Mouse (Mus musculus) adrenal gland, postnatal 36 days (tissue): ENCODE measurements around the gene Trpc7. TPM values are rescaled to one million over a fixed set of nuclear protein-coding genes. Genes with fewer than 3 reads are reported as not detected.

Source experiments
- DNase-seq, 2 experiments: peaks; one replicate each; pipeline ENCODE4 v3.0.0; 2021; ENCODE audit warnings: mixed read lengths in 1 of 2
- long read RNA-seq, 2 experiments: library from polyadenylated mRNA; stranded (forward); transcript quantifications; one replicate each; pipeline ENCODE4 v2.0.0; 2021; ENCODE audit warnings: borderline sequencing depth in 2 of 2
- total RNA-seq, 2 experiments: library from RNA; stranded (reverse); gene quantifications; 2 replicates each; pipeline ENCODE4 v1.2.3; 2021

Gene Trpc7
- under 1 TPM; 0.13 to 0.26 TPM for total RNA-seq
- long read RNA-seq, experiment 1 = 0 reads
- long read RNA-seq, experiment 2 = 0 reads

DNA sequence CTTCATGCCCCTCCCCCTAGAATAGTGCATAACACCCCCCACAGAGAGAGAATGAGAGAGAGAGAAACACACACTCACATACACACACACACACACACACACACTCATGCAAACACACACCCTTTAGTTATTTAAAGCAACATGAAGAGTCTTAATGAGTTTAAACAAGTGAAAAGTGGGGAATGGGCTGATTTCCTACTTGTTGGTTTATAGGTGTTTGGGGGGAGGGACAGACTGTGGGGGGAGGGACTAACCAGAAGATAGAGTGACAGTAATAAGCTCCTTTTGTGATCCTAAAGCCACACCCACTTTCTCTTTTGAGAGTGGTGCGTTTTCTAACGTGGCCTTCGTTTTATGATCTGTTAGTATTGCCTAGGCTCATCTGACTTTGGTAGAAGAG lies at the start of gene Trpc7:
TSS of gene Trpc7 (minus strand) at position 101 of the 400 bp plus-strand sequence.
- no peak for DNase-seq

DNA sequence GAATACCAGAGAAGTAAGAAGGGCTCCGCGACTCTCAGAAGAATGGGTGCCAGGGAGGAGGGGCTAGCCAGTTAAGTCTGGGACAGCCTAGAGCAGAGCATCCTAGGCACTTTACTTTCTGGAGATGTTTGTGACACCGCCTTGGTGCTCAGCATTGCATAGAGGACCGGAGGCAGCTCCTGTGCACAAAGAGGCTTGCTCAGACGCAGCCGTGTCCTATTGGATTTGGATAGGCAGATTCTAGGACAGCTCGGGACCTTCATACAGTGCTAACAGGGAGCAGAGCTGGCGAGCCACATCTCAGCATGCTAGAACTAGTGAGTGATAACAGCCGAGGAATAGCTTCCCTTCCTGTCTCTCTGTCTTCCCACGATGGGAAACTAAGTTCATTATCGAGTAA lies 43.5 kb upstream of the Trpc7 start:
- no peak for DNase-seq

DNA sequence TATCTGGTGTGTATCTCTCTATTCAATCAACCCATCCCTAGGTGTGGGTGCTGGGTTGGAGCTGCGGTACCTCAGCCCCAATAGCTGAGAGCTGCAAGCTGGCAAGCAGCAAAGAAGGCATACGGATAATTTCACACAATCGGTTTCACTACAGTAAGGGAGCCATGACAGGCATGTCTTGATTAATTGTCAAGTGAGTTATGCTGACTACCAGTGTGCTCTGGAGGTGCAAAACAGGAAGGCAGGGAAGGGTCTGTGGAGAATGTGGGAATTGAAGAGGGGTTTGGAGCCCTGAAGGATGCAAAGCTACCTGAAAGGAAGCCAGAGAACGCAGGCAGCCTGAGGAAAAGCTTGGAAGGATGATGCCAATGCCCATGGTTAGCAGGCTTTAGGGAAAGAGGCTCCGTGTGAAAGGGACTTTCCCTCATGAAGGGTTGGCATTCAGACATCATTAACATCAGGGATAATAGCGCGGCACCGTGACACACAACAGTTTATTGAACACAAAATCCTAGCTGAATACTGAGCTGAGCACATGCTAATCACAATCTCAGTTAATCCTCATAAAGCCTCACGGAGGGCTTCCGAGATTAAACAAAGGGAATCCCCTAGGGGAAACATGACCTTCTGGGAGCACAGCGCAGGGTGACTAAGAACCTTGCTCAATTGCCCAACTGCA lies 38.2 kb upstream of the Trpc7 start:
- DNase-seq = no peak

DNA sequence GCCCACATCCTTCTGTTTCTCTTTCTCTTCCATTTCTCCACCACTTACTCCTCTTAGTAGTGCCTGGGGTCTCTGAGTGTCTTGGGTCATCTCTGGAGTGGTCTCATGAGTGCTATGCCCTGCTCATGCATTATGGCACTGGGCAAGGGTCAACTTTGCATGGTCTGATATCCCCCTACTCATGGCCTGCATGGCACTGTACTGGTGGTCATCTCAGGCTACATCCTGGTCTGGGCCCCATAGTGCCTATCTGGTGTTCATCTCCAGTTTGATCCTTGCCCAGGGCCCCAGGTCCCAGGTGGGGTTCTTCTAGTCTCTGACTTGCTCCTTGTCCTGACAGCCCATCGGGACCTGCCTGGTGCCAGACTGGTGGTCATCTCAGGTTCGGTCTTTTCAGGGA lies 34.6 kb upstream of the Trpc7 start:
- DNase-seq = no peak

DNA sequence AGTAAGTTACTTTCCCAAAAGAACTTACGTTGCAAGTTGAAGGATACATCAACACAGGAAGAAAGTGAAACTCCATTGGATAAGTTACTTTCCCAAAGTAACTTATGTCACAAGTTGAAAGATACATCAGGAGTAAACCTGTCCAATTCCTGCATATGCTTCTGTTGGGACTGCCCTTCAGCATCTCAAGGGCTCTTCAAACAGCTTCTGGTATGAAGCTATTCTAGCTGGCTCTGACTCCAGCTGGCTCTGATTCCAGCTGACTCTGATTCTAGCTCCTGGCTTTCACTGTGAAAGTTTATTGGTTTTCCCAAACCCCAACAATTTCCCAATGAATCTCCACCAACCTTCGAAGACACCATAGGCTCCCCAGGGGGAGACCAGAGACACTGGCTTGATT lies 27.2 kb upstream of the Trpc7 start:
- DNase-seq = no peak

DNA sequence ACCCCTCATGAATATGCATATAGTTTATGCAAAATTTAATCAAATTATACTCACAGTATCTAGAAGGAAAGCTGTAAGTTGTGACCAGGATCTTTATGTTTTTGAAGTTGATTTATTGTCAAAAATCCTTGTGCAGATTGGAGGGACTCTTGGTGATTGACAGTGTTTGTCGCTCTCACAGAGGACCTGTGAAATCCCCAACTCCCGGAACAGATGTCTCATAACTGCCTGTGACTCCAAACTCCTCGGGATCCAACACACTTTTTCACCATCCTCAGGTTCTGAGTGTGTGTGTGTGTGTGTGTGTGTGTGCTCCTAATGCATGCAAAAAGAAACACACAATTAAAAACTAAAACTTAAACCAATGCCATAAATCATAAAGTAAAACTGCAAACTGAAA lies 25.5 kb upstream of the Trpc7 start:
- DNase-seq = no peak

DNA sequence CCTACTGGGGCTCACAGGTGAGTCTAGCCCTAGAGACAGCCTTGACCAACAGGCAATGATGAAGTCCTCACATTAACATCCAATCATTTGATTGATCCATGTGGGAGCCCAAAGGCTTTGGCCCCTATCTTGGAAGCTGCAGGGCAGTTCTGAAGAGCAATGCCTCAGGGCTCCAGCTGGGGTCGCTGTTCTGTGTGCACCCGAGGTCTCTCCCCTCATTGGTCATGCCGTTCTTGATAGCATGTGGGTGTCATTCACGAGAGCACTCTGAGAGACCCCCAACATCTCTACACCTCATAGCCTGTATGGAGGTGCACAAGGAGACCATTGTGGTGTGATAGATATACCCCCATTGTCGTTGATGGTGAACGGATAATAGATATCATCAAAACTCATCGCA lies 18.9 kb upstream of the Trpc7 start:
- no peak for DNase-seq

DNA sequence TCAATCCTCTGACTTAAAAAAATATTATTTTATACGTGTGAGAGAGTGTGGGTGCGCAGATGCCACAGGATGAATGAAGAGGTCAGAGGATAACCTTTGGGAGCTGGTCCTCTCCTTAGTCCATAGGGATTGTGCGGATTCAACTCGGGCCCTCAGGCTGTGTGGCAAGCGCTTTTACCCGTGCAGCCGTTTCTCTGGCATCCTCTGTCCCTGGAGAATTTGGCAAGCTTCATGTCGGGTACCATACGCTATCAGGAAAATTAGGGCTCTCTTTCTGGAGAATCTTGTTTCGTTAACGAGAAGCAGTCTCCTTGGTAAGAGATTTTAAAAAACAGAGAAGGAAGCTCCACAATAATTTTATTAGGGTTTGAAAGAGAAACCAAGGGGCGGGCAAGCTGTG lies 15.3 kb upstream of the Trpc7 start:
- no peak for DNase-seq

DNA sequence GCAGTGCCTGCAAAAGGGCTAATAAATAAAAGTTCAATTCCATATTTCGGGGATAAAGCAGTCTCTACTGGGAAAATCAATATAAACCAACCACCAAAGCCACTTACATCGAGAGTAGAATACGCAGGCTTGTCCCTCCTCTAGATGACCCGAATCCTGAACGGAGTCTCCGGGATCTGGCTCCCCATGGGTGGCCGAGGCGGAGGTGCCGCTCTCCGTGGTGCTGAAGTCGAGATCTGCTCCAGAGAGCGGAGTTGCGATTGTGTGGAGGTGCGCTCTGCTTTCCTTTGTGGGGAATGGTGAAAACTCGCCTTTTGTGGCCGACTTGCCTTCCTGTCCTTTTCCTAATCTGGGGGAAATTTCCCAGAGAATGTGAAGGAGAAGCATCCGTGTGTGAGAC lies 407 bp downstream of the Trpc7 start:
- DNase-seq = peak; percentile 75 to 83

DNA sequence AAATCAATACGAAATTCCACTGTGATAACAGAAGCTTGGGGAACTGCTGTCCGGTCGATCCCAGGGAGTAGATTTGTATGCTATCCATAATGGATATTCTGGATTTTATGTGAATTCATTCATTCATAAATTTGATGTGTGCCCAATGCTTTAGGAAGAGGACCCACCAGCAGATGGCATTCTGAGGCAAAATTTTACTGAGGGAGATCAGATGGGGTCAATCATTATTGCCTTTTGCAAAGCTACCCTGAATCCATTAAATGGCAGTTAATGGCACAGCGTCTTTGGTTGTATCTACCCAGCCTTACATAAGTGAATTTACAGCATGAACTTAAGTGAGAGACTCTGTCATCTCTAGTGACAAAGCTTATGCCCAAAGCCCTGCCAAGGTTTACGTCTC lies 1.2 kb downstream of the Trpc7 start:
- DNase-seq = no peak

DNA sequence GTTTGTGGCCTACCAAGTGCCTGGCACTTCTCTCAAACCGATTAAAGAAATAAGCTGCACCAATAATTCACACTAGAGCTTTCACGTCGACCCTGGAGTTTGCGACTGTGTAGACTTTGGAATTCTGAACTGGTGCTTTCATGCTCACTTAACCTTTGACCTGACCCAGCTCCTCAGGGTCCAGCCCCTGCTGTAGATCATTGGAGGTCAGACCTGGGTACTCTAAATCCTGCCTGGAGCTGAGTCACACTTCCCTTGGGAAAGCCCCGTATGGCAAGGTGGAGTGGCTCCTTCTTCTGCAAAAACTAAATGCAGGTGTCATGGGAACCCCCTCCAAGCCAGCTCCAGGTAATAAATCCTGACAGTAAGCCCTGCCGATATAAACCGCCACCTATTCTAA lies 5.9 kb downstream of the Trpc7 start:
- no peak for DNase-seq

DNA sequence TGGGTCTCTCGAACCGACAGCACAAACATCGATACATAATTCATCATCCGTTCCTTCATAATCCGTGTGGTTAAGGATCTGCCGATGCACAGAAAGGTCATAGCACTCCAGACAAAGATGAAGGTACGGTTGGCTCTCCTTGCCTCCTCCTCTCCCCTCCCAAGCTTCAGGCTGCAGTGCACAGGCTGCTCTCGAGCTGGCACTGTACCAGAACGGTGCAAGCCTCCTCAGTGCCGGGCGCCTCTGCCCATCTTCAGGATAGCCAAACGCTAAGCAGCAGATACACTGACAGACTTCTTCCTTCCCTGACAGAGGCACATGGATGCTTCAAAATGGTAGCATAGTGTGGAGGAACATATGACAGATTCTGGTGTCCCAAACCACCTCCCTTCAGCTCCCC lies 12.9 kb downstream of the Trpc7 start:
- no peak for DNase-seq

DNA sequence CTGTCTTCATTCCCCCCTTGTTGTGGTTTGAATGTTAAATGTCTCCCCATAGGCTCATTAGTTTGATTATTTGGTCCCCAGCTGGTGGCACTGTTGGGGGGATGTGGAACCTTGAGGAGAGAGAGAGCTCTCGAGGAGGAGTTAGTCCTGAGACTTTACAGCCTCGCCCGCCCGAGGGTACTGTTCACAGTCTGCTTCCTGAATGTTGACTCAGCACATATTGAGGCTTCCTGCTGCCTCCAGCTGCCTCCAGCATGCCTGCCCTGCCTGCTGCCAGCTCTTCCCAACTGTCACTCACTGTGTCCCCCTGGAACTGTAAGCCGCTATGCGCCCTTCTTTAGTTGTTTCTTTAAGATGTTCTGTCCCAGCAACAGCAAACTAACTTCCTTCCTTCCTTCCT lies 31.2 kb downstream of the Trpc7 start:
- DNase-seq = no peak

DNA sequence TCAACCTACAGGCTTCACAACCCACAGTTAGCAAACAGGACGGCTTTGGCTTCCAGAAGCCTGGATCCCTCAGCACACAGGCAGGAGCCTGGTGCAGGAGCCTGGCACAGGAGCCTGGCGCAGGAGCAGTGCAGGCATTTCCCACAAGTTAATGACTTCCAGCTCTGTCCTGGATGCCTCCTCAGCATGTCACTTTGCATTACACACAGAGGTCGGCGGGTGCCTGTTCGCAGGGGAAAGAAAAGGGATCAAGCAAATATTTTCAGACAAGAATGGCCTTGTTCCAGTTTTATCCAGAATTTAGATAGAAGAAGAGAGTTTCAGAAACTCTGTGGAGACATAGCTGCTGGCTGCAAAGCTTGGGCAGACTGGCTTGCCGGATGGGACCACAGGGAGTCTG lies 33.8 kb downstream of the Trpc7 start:
- no peak for DNase-seq

DNA sequence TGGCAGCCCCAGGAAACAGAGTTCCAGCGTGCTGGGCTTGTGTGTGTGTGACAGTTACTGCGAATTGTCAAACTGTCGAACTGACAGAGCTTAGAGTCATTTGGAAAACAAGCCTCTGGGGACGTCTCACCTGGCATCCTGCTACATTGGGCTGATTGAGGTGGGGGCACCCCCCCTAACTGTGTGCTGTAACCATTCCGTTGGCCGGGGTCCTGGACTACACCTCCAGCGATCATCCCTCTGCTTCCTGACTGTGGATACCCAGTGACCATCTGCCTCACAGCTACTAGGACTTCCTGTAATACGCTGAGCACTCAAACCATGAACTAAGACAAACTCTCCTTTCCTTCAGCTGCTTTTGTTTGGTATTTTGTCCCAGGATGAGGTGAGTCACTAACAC lies 41.3 kb downstream of the Trpc7 start:
- no peak for DNase-seq

DNA sequence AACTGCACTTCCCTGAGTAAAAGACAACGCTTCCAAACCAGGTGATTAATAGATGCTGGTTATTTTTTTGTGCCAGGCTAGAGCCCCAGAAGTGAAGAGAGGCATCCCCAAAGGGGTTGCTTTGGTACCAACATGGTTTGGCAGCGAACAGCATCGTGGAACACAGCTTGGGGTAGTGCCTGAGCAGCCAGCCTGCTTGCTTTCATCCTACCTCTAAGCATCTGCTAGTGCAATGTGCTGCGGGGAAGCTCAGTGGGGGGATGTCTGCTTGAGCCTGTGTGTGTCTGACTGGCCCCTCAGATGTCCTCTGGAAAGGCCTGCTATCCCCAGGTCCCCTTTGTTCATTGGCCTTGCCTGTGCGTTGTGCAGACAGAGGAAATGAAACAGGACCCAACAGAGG lies 42.4 kb downstream of the Trpc7 start:
- DNase-seq = no peak

DNA sequence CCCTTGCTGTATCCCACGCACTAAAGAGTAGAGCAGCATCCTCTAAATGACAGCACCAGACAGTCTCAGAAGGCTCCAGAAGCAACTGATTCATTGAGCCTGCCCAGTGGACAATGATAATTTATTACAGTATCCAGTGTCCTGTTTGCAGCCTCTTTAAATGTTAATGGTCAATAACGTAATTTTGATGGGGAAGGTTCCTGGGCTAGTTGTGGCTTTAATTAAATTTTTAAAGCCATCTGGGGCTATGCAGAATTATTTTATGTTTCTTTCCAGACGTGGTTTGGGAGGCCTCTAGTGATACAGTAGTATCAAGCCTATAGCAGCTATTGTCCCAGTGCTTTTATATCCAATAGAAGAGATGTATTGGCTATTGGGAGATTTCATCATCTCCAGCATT lies 49.9 kb downstream of the Trpc7 start:
- no peak for DNase-seq

DNA sequence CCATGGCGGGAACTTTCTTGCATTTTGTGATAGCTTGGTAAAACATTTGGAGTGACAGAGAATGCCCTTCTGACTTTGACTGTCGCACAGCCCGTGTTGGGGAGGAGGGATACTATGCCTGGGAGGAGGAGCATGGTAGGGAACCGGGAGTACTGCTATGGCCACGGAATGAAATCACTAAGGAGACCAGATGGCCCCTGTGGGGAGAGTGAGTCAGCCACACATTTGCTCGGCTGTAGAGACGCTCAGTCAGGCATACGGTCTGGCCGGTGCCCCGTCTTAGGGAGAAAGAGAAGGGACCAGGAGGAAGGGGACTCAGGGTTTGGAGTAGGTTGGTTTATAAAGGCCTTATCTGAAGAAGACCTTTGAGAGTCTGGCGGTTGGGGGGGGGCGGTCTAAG lies 80.3 kb downstream of the Trpc7 start:
- no peak for DNase-seq

DNA sequence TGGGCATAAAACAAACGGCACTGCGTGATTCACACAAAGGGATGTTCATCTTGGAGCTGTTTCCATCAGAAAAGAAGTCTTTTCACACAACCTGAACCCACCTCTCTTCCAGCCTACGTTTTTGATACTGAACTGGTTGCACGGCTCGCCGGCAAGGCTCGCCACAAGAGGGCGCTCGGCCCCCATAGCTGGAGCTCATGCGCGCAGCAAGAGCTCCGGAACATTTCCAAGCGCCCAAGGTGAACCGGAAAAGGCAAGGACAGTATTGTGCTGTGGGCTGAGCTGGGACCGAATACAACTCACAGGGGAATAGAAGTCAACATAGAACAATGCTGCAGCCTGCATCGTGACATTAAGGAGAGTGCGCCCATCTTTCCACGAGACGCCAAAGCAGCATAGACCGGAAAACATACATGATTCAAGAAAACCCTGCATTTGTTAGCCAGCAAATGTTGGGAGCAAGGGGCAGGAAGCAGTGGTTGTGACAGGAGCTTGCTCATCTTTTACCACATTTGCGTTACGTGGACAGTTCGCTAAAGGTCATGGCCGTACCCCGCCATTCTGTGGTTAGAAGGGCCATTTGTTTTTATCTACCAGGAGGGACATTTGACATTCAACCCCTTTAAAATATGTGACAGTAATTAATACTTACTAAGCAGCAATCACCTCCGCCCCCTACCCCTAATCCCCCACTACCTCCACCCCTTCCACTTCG lies 88.9 kb downstream of the Trpc7 start:
- peak; percentile 95 to 96 for DNase-seq

DNA sequence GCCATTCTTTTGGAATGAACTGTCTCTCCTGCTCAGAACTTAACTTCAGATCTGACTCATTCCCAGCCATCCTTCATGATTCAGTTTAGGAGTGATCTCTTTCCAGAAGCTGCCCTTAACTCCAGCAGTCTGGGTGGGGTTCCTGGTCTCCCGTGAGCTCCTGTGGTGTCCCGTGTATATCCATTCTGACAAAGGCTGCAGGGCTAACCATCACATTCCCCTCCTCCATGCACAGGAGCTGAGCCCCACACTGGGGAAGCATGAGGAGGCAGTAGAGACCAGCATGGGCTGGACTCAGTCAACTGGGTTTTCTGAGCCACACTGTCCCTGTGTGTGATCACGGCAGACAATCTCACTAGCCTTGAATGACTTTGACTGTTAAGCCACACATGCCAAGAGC lies 90.7 kb downstream of the Trpc7 start:
- DNase-seq = peak in 1 of 2 experiments; percentile 9

DNA sequence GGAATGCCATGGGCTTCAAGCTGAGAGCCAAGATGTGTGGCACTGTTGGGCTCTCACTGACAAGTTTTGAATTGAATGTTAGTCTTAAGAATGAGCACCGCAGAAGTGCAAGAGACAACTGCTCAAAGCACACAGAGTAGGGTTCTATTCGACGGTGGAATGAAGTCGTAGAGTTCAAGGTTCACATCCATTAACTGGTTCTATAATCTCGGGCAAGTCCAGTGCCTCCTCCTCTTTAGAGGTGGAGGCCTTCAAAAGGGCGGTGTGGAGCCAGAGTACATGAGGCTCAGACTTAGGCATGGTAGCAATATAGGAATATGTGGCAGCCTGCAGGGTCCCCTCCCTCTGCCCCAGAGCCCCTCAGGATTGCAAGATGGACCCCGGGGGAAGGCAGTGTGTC lies 98.3 kb downstream of the Trpc7 start:
- DNase-seq = no peak

DNA sequence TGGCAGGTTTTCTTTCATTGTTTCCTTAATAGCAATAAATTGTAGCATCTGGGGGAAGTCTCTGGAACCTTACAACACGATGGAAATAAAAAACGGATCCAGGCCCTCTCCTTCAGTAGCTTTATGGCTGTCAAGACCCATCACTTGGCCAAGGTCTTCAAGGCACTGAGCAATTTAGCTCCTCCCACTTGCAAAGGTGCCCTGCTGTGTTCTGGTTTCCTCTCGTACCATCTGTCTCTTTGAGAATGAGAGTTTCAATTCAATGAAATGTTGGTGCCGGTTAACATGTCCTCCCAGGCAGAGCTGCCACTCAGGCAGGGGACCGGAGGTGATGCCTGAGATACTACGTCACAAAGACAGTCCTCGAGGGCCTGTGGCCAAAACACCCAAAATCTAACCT lies 100.3 kb downstream of the Trpc7 start:
- no peak for DNase-seq

DNA sequence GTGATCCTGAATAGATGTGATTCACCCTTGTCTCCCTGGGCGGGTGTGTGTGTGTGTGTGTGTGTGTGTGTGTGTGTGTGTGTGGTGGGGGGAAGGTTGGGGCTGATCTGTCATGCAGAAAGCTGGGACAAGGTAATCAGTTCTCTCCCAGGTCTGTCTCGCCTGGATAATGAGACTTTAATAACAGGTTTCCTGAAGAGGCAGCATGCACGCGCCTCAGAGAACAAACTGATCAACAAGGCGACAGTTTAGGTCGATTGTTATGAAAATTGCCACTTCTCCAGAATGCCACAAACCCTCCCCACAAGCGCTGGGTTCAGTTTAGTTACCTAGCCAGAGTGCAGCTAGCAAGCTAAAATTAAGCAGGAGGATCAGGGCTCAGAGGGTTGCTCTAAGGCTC lies 101.4 kb downstream of the Trpc7 start:
- DNase-seq = peak in 1 of 2 experiments; percentile 14

DNA sequence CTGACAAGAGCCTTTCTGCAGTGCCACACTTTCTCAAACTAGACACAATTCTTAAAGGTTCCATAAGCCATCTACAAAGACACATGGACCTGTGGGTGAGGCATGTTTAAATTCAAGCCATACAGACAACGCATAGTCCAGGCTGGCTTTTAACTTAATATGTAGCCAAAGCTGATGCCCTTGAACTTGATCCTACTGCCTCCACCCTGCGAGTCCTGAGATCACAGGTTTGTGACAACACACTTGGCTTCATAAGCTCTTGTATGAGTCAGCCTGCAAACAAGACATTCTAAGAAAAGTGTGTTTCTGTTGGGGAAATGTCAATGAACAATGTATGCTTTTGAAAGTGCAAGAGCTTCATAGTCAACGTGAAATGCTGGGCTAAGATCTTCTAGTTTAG lies 102.9 kb downstream of the Trpc7 start:
- DNase-seq = no peak
